ENCODE assay signal across 9 mouse cellular contexts in the genomic region with DNA sequence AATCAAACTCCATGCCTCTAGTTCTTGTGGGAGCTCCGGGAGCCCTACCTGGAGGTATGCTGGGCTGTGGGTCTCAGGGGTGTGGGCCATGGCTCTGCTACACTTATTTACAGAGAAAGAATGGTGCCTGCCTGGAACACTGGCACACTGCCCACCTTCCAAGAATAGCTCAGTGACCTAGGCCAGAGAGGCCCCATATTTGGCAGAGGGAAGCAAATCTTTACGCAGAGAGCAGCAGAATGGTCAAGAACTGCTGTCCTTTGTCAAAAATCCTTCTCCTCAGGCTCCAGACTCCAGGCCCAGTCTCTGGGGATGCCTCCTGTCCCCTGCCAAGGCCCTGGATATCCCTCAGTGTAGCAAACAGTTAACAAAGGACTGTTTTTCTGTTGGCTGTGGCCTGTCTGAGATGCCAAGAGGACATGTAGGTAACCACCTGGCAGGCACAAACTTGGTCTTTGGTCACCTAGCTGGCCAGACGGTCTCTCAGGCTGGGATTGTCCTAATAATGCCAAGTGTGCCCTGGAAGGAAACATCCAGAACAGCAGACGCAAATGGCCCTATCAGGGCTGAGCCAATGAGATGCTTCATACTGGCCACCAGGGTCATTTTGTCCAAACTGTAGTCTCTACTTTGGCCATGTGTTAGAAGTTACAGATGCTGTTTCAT. TPM values are rescaled to one million over a fixed set of nuclear protein-coding genes. Genes with fewer than 3 reads are reported as not detected.
DNase-seq lines count a peak whose midpoint lies in the region; ATAC-seq lines count a peak whose summit lies in the region.
"Had no signal": no experiment of that assay in that cellular context is flagged by ENCODE, and none has a peak within 500 bp of the region (broad histone marks: within the 10 kb centered on the region; RNA-seq: fewer than 3 reads in every experiment).

No protein-coding gene starts in this region.

- peak; percentile 21 for DNase-seq in urinary bladder, adult 2 months (ENCODE audit: low spot score)
- DNase-seq in urinary bladder, postnatal 25 days (ENCODE audit: low spot score), result no peak
- DNase-seq in gastrocnemius, adult 18-20 months (ENCODE audit: low spot score), result peak; percentile 82

- no peak overlapping the region for H3K4me2 ChIP-seq in intestine, embryonic 15.5 days (replicated peaks)
- no peak overlapping the region for H3K4me2 ChIP-seq in stomach, embryonic 16.5 days (ENCODE audit: low read depth, low read length)
- H3K4me2 ChIP-seq in hindbrain, embryonic 12.5 days (replicated peaks), result no peak overlapping the region
- H3K4me2 ChIP-seq: embryonic facial prominence, embryonic 15.5 days had no signal

- H3K4me3 ChIP-seq in intestine, embryonic 15.5 days (replicated peaks), result no peak overlapping the region
- no peak overlapping the region for H3K4me3 ChIP-seq in stomach, embryonic 16.5 days (replicated peaks; ENCODE audit: low read length)
- no peak overlapping the region for H3K4me3 ChIP-seq in hindbrain, embryonic 12.5 days
- H3K4me3 ChIP-seq: embryonic facial prominence, embryonic 15.5 days had no signal

- no peaks in the 10 kb centered on the region for H3K9me3 ChIP-seq in intestine, embryonic 15.5 days
- no peaks in the 10 kb centered on the region for H3K9me3 ChIP-seq in stomach, embryonic 16.5 days (replicated peaks; ENCODE audit: control insufficient read depth, low read length)
- H3K9me3 ChIP-seq in hindbrain, embryonic 12.5 days (replicated peaks), result no peaks in the 10 kb centered on the region
- H3K9me3 ChIP-seq: embryonic facial prominence, embryonic 15.5 days had no signal

- H3K9ac ChIP-seq in intestine, embryonic 15.5 days, result no peak overlapping the region
- no peak overlapping the region for H3K9ac ChIP-seq in stomach, embryonic 16.5 days (ENCODE audit: low read length)
- no peak overlapping the region for H3K9ac ChIP-seq in hindbrain, embryonic 12.5 days
- H3K9ac ChIP-seq: embryonic facial prominence, embryonic 15.5 days had no signal

- H3K27ac ChIP-seq in intestine, embryonic 15.5 days, result no peak overlapping the region
- no peak overlapping the region for H3K27ac ChIP-seq in stomach, embryonic 16.5 days (ENCODE audit: low read length)
- no peak overlapping the region for H3K27ac ChIP-seq in hindbrain, embryonic 12.5 days
- H3K27ac ChIP-seq: embryonic facial prominence, embryonic 15.5 days had no signal

- H3K27me3 ChIP-seq in intestine, embryonic 15.5 days (replicated peaks), result no peaks in the 10 kb centered on the region
- H3K27me3 ChIP-seq in stomach, embryonic 16.5 days (ENCODE audit: control insufficient read depth, insufficient read depth, low read length), result no peaks in the 10 kb centered on the region
- no peaks in the 10 kb centered on the region for H3K27me3 ChIP-seq in hindbrain, embryonic 12.5 days
- H3K27me3 ChIP-seq: embryonic facial prominence, embryonic 15.5 days had no signal

- no peaks in the 10 kb centered on the region for H3K36me3 ChIP-seq in intestine, embryonic 15.5 days
- H3K36me3 ChIP-seq in stomach, embryonic 16.5 days (ENCODE audit: control insufficient read depth, insufficient read depth, low read length), result no peaks in the 10 kb centered on the region
- no peaks in the 10 kb centered on the region for H3K36me3 ChIP-seq in hindbrain, embryonic 12.5 days
- H3K36me3 ChIP-seq: embryonic facial prominence, embryonic 15.5 days had no signal

- 63% methylated on average over 4 of the region's 4 CpGs for WGBS in intestine, embryonic 15.5 days
- 64% methylated on average over 4 of the region's 4 CpGs for WGBS in stomach, embryonic 16.5 days
- 84% methylated on average over 4 of the region's 4 CpGs for WGBS in hindbrain, embryonic 12.5 days

- ATAC-seq in intestine, embryonic 15.5 days, result peak; percentile 68
- peak; percentile 70; the same call in 1 of the 2 replicates for ATAC-seq in stomach, embryonic 16.5 days (ENCODE audit: insufficient read depth, low FRiP score)
- ATAC-seq in CD4-positive, CD25-positive, alpha-beta regulatory T cell, adult 4 months, result no peak
- ATAC-seq in hindbrain, embryonic 12.5 days (ENCODE audit: low FRiP score), result no peak
- no peak for ATAC-seq in megakaryocyte progenitor cell, adult 5-6 weeks (replicated peaks; ENCODE audit: poor library complexity)

- H3K4me1 ChIP-seq in intestine, embryonic 15.5 days (replicated peaks), result 0 out of 2 replicates have a peak, but pooled peaks cover 2% of the 10 kb centered on the region
- peaks cover 13% of the 10 kb centered on the region; the same call in 1 of the 2 replicates for H3K4me1 ChIP-seq in stomach, embryonic 16.5 days (ENCODE audit: control insufficient read depth, insufficient read depth, low read length)
- 0 out of 2 replicates have a peak, but pooled peaks cover 4% of the 10 kb centered on the region for H3K4me1 ChIP-seq in hindbrain, embryonic 12.5 days

RNA-seq across cellular contexts. Expression of gene Kcna2, which starts 29.8 kb away (rescaled TPM):
- polyA plus RNA-seq in urinary bladder, adult 2 months (2012; rRNA removed), result 4.9 and 6.2 TPM in 2 replicates
- total RNA-seq in gastrocnemius, adult 18-20 months (2021), result 1 to 10 TPM; 1.6 to 1.7 TPM
- polyA plus RNA-seq in intestine, embryonic 15.5 days (2015; fragmentation: Nextera tagmentation; extraction: Ambion mirVana), result 0.08 and 0.09 TPM in 2 replicates
- 0.12 and 0.14 TPM in 2 replicates for polyA plus RNA-seq in stomach, embryonic 16.5 days (2015; fragmentation: Nextera tagmentation; extraction: Ambion mirVana)
- under 1 TPM; 0.35 to 0.76 TPM for polyA plus RNA-seq in CD4-positive, CD25-positive, alpha-beta regulatory T cell, adult 4 months (2017; shearing (Covaris generic))
- 0.57 and 0.67 TPM in 2 replicates for polyA plus RNA-seq in hindbrain, embryonic 12.5 days (2016; fragmentation: Nextera tagmentation; extraction: Ambion mirVana)
- not detected in 2 replicates for total RNA-seq in megakaryocyte progenitor cell, adult 5-6 weeks (2015)
- total RNA-seq in megakaryocyte progenitor cell, adult 5-6 weeks (2017), result not detected in 2 replicates

RNA-seq across cellular contexts. Expression of gene Kcna10, which starts 52.1 kb away (rescaled TPM):
- not detected in 2 replicates for polyA plus RNA-seq in urinary bladder, adult 2 months (2012; rRNA removed)
- total RNA-seq in gastrocnemius, adult 18-20 months (2021), result not detected
- not detected in 2 replicates for polyA plus RNA-seq in intestine, embryonic 15.5 days (2015; fragmentation: Nextera tagmentation; extraction: Ambion mirVana)
- not detected in 2 replicates for polyA plus RNA-seq in stomach, embryonic 16.5 days (2015; fragmentation: Nextera tagmentation; extraction: Ambion mirVana)
- not detected for polyA plus RNA-seq in CD4-positive, CD25-positive, alpha-beta regulatory T cell, adult 4 months (2017; shearing (Covaris generic))
- polyA plus RNA-seq in hindbrain, embryonic 12.5 days (2016; fragmentation: Nextera tagmentation; extraction: Ambion mirVana), result not detected in 2 replicates
- total RNA-seq in megakaryocyte progenitor cell, adult 5-6 weeks (2015), result not detected in 2 replicates
- not detected in 2 replicates for total RNA-seq in megakaryocyte progenitor cell, adult 5-6 weeks (2017)
- polyA plus RNA-seq: embryonic facial prominence, embryonic 15.5 days had no signal

Comparison
In these comparisons a context has a peak if more than half of its experiments do, and no peak if none do; other contexts are left out.
1. ATAC-seq: peak in intestine, embryonic 15.5 days (single experiment) and stomach, embryonic 16.5 days (single experiment); none in CD4-positive, CD25-positive, alpha-beta regulatory T cell, adult 4 months (single experiment), hindbrain, embryonic 12.5 days (single experiment) and megakaryocyte progenitor cell, adult 5-6 weeks (single experiment).